Mouse (Mus musculus) embryo, embryonic 11.5 days (tissue): ENCODE results near the gene Txndc2.

ENCODE experiments used
- DNase-seq: peaks from one replicate; pipeline ENCODE4 v3.0.0-alpha.2; 2012; ENCODE audit warnings: low read depth, low spot score

The Txndc2 gene

DNA sequence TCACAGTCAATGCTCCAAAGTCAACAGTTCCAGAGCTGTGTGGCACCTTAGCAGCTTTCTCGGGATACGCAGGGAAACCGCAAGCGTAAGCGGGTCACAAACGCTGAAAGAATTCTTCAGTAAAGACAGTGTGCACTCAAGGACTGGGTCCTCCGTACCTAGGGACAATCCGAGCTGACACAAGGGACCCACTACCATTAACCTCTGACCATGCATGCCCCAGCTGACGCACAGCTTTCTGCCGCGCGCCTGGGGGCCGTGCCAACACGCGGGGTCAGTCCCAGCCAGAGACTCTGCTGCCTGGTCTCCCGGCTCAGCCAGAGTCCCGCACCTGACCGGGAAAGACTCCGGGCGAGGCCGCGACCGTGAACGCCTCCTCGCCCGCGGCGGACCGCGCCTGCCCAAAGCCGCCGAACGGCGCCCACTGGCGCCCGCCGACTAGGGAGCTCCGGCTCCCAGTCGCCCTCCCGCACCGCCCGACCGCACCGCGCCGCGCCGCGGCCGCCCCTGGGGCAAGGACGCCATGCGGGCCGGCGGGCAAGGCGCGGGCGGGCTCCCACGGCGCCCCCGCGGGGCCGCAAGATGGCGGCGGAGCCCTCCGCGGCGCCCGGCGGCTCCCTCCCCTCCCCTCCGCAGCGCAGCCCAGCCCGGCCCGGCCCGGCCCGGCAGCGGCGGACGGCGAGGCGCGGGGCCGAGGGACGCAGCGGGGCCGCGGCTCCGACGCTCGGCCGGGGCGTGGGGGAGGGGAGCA, 29.4 kb downstream of the Txndc2 start:
- DNase-seq: peak; percentile 22

DNA sequence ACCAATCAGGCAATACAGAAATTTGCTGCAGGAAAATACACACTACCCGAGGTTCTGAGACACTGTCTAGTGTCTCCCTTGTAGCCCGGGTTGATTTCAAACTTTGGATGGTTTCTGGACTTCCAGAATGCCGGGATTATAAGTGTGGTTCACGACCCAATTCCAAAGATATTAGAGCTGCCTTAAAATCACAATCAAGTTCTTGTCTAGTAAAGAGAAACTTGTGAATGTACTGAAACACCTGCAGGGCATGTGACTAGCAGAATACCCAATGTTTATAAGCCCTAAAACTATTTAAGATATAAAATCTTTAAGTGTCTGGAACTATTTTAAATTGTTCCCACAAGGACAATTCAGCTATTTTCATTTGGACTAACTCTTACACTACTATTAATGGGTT, 30.2 kb downstream of the Txndc2 start:
- no peak for DNase-seq

DNA sequence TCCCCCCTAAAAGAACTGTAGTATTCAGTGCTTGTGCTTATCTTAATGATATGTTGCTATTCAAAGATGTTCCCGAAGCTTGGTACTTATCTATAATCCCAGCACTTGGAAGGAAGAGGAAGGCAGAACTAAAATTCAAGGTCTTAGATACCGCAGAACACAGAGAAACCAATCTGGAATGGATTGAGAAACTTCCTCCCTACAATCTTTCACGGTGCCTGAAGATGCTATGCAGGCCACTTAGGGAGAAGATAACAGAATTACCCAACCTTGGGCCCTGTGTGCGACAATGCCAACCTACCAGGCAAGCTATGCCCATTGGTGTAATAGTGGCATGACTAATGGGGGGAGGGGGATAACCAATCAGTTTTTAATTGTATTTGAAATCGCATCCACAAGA, 33.2 kb downstream of the Txndc2 start:
- DNase-seq: no peak

DNA sequence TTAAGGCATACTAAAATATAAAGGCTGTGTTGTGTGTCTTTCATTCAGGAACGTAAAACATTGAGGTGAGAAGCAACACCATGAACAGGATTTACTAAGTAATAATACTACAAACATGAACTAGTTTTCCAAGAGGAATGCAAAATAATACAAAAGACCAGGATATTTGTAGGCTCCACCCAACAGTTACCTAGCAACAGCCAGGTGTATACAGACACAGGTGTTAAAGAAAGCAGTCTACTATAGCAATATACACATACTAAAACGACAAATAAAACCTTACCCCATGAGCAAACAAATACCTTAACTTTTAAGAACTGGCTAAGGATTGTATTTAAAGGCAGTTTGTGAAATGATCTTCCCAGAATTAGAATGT, 33.7 kb downstream of the Txndc2 start:
- DNase-seq: no peak

DNA sequence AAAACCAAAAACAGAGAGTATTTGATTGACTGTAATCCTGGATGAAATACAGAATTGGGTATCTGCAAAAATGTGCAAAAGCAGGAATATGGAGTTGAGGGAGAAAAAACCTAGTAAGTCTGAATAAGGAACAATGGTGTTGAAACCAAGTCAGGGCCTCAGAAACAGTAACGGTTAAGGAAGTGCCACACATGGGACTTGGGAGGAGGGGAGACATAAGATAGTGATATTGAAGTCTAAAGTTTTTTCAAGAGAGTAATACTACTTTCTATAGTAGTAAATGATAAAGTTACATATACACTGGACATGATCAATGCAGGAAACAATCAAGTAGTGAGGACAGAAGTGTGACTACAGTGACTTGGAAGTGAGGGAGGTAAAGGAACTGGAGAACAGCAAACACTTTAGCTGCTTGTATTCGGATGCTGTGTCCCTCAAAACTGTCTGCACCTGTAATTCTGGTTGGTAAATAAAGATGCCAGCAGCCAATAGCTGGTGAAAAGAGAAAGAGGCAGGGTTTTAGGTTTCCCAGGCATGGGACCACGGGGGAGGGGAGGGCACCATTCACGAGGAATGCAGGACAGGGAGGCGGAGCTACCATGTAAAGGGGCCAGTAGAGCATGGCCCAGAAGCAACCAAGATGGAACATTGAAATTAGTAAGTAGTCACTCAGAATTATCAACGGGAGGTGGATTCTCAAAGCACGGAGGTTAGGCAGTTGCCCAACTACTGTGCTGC, 34.2 kb downstream of the Txndc2 start:
- DNase-seq: no peak

DNA sequence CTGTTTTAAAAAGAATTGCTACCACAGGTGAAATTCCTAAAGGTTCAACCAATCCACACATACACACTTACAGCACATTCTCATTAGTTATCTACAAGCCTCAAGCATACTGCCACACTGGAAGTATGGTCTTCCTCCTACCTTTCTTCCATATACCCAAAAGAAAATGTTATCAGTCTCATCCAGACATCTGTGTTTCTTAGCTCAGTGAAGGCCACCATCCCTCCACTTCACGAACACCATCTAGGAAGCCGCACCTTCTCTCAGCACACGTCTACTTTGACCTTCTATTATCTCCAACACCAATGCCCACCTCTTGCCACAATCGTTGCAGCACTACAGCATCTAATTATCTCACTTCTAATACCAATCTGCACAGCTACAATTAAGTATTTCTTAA, 36.0 kb downstream of the Txndc2 start:
- no peak for DNase-seq

DNA sequence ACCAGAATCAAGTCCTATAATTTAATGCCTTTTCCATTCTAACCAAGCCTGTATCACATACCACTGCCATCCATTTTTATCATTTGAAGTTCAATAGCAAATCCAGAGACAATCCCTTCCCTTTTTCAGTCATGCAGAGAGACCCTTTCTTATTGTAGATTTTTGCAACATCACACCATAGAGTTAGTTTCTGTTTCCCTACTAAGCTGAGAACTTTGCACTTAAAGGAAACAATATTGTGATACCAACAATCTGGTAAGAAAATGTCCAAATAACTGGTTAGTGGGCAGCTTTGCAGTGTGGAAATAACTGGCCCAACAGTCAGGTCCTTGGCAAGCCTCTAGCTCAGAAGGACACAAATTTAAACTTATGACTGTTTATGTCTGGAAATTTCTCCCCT, 37.1 kb downstream of the Txndc2 start:
- no peak for DNase-seq

DNA sequence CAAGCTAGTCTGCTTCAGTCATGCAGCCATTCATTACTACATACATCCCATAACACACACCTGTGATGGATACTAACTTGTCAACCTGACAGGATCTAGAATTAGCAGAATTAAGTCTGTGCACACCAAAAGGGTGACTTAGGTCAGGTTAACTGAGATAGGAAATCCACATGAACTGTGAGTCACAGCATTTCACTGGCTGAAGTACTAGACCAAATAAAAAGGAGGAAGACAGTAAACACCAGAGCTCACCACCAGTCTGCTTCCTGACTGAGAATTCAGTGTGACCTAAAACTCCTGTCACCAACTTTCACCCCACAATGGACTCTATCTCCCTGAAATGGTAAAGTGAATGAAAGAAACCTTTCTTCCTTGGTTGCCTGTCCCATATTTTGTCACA, 37.7 kb downstream of the Txndc2 start:
- no peak for DNase-seq

DNA sequence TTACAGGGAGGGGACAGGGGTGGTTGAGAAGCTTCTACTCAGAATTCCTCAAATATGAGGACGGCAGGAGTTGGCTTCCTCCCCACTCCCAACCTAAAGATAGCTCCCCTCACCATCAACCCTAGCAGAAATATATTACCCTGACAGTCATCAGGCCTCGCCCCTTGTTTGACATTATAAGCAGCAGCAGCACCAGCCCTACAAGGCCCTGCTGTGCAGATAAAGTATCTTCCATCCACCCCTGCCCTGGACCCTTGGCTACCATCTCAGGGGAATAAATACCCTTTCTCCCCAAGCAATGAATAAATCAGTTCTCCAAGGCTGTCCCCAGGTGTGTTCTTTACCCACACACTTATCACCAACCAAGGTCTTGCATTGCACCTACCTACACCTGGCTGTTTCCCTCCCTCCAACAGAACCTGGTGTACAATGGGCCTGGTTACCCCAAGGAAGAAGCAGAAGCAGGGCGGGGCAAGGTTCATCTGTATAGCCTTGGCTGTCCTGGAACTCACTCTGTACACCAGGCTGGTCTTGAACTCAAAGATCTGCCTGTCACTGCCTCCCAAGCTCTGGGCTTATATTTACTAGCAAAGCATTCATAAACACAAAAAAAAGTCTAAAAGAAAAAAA, 44.0 kb downstream of the Txndc2 start:
- DNase-seq: no peak

DNA sequence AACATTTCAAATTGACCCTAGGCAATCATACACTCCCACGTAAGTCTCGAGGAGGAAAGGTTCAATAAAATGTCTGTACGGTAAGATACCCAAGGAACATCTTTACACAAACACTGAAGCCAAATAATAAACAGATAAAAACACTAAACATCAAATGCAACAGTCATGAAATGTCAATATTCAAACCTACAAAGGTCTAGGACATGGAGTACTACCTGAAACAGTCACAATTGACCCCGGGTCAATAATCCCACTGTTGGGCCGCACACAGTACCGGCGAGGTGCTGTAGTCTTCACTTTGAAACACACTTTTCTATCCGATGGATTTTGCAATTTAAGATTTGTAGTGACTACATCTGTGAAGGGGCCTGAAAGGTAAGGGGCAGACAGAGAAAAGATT, 47.3 kb downstream of the Txndc2 start:
- DNase-seq: no peak
